9 mouse cellular contexts compared by ENCODE assay signal in genomic region chr3:149233691-149234131, GRCm38 (mm10).
DNase-seq lines count a peak whose midpoint lies in the region; ATAC-seq and TF ChIP-seq lines count a peak whose summit lies in the region.
"Had no signal": no experiment of that assay in that cellular context is flagged by ENCODE, and none has a peak within 500 bp of the region (broad histone marks: within the 10 kb centered on the region; RNA-seq: fewer than 3 reads in every experiment).

No protein-coding gene starts in this region.

- no peak for ATAC-seq in heart, embryonic 12.5 days (ENCODE audit: insufficient number of reproducible peaks, low FRiP score)
- no peak for ATAC-seq in hindbrain, postnatal 0 days
- ATAC-seq in hindbrain, embryonic 12.5 days (ENCODE audit: low FRiP score): no peak
- no peak for ATAC-seq in erythroid progenitor cell, adult 5-6 weeks (replicated peaks; ENCODE audit: low FRiP score, poor library complexity, severe bottlenecking)

- DNase-seq in heart, adult 8-10 months (ENCODE audit: low spot score): peak; percentile 28
- peak; percentile 20 for DNase-seq in 3T3-L1 (ENCODE audit: low read depth, low spot score)
- peak; percentile 54 for DNase-seq in kidney, postnatal 14 days
- DNase-seq in hindbrain, postnatal 0 days (ENCODE audit: low spot score): no peak

- no peaks in the 10 kb centered on the region for H3K27me3 ChIP-seq in heart, embryonic 12.5 days (replicated peaks)
- no peaks in the 10 kb centered on the region for H3K27me3 ChIP-seq in hindbrain, postnatal 0 days (ENCODE audit: insufficient read depth, low read length)
- H3K27me3 ChIP-seq in hindbrain, embryonic 12.5 days: no peaks in the 10 kb centered on the region
- H3K27me3 ChIP-seq: embryonic facial prominence, embryonic 12.5 days had no signal

- no peak overlapping the region for H3K4me3 ChIP-seq in heart, embryonic 12.5 days
- no peak overlapping the region for H3K4me3 ChIP-seq in brown adipose tissue, adult 24 weeks (ENCODE audit: insufficient read depth, low read depth, low read length)
- no peak overlapping the region for H3K4me3 ChIP-seq in hindbrain, postnatal 0 days (ENCODE audit: low read length)
- H3K4me3 ChIP-seq in hindbrain, embryonic 12.5 days: no peak overlapping the region
- H3K4me3 ChIP-seq: embryonic facial prominence, embryonic 12.5 days had no signal

- 70% methylated on average over 8 of the region's 8 CpGs for WGBS in heart, embryonic 12.5 days
- WGBS in hindbrain, postnatal 0 days: 66% methylated on average over 8 of the region's 8 CpGs
- 92% methylated on average over 7 of the region's 8 CpGs for WGBS in hindbrain, embryonic 12.5 days

- H3K27ac ChIP-seq in heart, embryonic 12.5 days (ENCODE audit: poor library complexity, severe bottlenecking): no peak overlapping the region
- 0 out of 2 replicates have a peak overlapping the region, but pooled peaks have one; percentile 27 for H3K27ac ChIP-seq in brown adipose tissue, adult 24 weeks (replicated peaks; ENCODE audit: low read depth, low read length)
- no peak overlapping the region for H3K27ac ChIP-seq in hindbrain, postnatal 0 days
- H3K27ac ChIP-seq in hindbrain, embryonic 12.5 days: no peak overlapping the region
- H3K27ac ChIP-seq: embryonic facial prominence, embryonic 12.5 days had no signal

- H3K4me2 ChIP-seq in heart, embryonic 12.5 days: no peak overlapping the region
- H3K4me2 ChIP-seq in hindbrain, postnatal 0 days (ENCODE audit: low read depth, low read length): no peak overlapping the region
- H3K4me2 ChIP-seq in hindbrain, embryonic 12.5 days (replicated peaks): no peak overlapping the region
- H3K4me2 ChIP-seq: embryonic facial prominence, embryonic 12.5 days had no signal

- H3K9me3 ChIP-seq in heart, embryonic 12.5 days (replicated peaks): no peaks in the 10 kb centered on the region
- no peaks in the 10 kb centered on the region for H3K9me3 ChIP-seq in hindbrain, postnatal 0 days (ENCODE audit: low read length)
- no peaks in the 10 kb centered on the region for H3K9me3 ChIP-seq in hindbrain, embryonic 12.5 days (replicated peaks)
- H3K9me3 ChIP-seq: embryonic facial prominence, embryonic 12.5 days had no signal

- H3K4me1 ChIP-seq in heart, embryonic 12.5 days (replicated peaks): no peaks in the 10 kb centered on the region
- H3K4me1 ChIP-seq in brown adipose tissue, adult 24 weeks (ENCODE audit: control insufficient read depth, insufficient read depth, insufficient read length, low read length): peaks cover 2% of the 10 kb centered on the region; the same call in 1 of the 2 replicates
- no peaks in the 10 kb centered on the region for H3K4me1 ChIP-seq in hindbrain, postnatal 0 days (ENCODE audit: insufficient read depth, low read length)
- no peaks in the 10 kb centered on the region for H3K4me1 ChIP-seq in hindbrain, embryonic 12.5 days
- H3K4me1 ChIP-seq: embryonic facial prominence, embryonic 12.5 days had no signal

- no peak for TF ChIP-seq CTCF in hindbrain, postnatal 0 days (IDR thresholded peaks at IDR 0.05; ENCODE audit: low read depth)

- no peak overlapping the region for H3K9ac ChIP-seq in heart, embryonic 12.5 days
- H3K9ac ChIP-seq in hindbrain, postnatal 0 days (replicated peaks; ENCODE audit: low read length): no peak overlapping the region
- no peak overlapping the region for H3K9ac ChIP-seq in hindbrain, embryonic 12.5 days
- H3K9ac ChIP-seq: embryonic facial prominence, embryonic 12.5 days had no signal

- no peaks in the 10 kb centered on the region for H3K36me3 ChIP-seq in heart, embryonic 12.5 days
- H3K36me3 ChIP-seq in hindbrain, postnatal 0 days (ENCODE audit: insufficient read depth, low read length): no peaks in the 10 kb centered on the region
- H3K36me3 ChIP-seq in hindbrain, embryonic 12.5 days: no peaks in the 10 kb centered on the region
- H3K36me3 ChIP-seq: embryonic facial prominence, embryonic 12.5 days had no signal
